Mouse (Mus musculus): ENCODE results near the gene Ccsap.

The Ccsap gene

GRCm38 (mm10) chr8:123803639-123804038 lies 56.4 kb downstream of the Ccsap start:
- no peak for DNase-seq

- DNase-seq, result no peak
Measured at GRCm38 (mm10) chr8:123801538-123801937, 58.5 kb downstream of the Ccsap start.

- no peak for DNase-seq
Measured at GRCm38 (mm10) chr8:123800867-123801266, 59.1 kb downstream of the Ccsap start.

DNA sequence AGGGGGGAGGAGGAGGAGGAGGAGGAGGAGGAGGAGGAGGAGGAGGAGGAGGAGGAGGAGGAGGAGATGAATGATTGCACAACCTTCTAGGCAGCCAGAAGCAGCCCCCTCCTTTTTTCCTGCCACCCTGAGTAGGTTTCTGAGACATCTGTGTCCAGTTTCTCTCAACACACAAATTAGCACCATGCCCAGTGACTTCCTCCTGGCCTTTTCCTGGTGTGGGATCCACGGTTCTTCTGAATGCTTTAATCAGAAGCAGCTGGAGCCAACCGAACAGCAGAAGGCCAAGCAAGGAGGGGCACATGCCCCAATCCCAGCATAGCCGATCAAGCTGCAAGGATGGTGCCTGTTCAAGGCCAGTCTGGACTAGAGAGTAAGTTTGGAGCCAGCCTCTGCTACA lies 60.1 kb downstream of the Ccsap start:
- no peak for DNase-seq

- DNase-seq, result no peak
Measured at GRCm38 (mm10) chr8:123799434-123799833, 60.6 kb downstream of the Ccsap start.

DNA sequence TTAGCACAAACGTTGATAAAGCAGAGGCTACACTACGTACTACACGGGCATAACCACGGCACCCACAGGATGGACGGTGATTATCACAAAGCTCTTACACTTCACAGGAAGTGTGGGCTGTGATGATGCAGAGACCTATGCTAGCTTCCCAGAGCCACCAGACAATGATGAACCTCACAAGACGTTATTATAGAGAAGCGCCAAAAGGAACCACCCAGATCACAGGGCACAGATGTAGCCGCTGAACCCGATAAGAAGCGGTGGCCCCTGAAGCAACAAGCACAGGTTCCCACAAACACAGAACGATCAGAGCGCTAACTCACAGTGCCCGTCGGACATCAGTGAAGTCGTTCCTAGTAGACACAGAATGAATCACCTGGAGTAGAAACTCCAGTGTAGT lies 62.1 kb downstream of the Ccsap start:
- no peak for DNase-seq

DNA sequence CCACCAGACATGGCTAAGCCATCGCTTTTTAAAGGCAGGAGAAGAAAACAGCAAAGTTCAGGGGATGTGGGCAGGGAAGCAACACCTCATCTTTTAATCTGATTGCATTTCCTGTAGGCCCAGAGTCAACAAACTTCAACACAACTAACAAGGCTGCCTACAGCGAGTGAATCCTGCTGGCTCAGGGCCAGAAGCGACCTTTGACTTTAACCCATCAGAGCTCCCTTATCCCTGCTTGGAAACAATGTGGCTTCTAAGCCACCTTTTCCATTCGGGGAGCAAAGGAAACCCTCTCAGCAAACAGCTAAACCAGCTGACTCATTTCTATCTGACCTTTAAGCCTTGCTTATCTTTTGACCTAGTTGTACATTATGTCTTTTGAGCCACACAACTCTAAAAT lies 63.3 kb downstream of the Ccsap start:
- no peak for DNase-seq

DNA sequence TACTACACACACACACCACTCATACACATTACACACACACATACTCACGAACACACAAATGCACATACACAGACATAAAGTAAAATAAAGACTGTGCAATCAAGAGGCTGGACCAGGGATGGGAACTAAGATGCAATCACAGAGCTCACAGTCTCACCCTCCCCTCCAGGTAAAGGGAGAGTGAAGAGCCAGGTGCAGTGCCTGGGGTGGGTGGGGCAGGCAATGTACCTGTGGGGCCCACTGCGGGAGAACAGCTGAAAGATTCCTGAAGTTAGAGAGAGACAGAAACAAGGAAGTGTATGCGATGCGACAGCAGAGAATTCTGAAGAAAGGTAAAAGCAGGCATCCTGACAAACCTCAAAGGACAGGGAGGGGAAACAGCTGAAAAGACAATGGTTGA lies 65.2 kb downstream of the Ccsap start:
- DNase-seq, result no peak

GRCm38 (mm10) chr8:123793900-123794299 lies 66.1 kb downstream of the Ccsap start:
- no peak for DNase-seq

DNA sequence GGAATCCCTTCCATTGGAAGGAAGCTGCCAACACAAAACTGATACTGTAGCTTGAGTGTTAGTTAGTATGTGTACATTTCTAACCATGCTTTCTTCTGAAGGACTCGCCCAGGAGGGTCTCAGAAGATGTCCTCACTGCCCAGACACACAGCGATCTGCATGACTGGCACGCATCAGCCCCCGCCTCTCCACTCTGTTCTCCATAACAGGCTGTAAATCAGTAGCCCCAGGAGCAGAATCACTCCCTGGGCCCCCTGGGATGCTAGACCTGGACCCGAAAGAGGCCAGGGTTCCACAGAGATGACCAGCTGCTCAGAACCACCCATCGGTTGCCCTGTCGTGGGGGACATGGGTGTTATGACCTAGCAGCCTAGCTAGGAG lies 68.2 kb downstream of the Ccsap start:
- no peak for DNase-seq

DNA sequence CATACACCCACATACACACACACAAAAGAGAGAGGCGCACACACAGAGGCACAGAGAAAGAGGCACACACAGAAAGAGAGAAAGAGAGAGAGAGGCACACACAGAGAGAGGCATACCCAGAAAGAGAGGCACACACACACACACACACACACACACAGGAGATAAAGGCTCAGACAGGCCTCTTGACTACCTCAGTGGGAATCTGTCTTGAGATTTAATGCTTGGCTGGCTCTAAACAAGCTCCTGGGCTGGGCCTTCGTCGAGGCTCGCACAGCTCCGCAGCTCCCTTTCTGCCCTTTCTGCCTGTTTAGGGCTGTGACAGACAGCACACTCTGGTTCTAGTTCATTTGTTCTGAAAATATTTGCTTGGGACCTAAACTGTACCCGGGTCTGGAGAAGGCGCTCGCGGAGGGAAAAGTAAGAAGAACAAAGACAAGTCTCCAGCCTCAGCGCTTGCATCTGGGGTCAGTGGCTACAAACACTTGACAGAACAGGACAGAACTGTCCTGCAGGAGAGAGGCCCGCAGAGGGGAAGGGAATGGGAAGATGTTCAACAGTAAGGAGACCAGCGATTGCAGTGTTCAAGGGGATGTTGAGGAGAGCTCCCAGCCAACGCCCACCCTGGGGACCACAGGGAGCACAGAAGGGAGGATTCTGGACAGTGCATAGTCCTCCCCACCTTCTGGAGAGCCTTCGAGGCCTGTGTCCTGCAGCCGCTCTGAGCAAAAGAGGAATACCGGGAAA lies 68.7 kb downstream of the Ccsap start:
- no peak for DNase-seq

Measured in cerebellum, adult 11 months (tissue).